Mouse (Mus musculus) lung, postnatal 0 days (tissue): ENCODE measurements around the gene Dapk1.

Experiments
- CTCF ChIP-seq: IDR thresholded peaks from 2 replicates; pipeline ENCODE4 v1.5.1; 2016; ENCODE audit warnings: antibody characterized with exemption, mild to moderate bottlenecking
- EP300 ChIP-seq: IDR thresholded peaks from 2 replicates; pipeline ENCODE4 v1.6.1; 2016; ENCODE audit warnings: antibody characterized with exemption, mild to moderate bottlenecking, control low read depth

- TF ChIP-seq CTCF (no peak), EP300 (no peak)
These were observed 62.3 kb downstream of the Dapk1 start for GRCm38 (mm10) chr13:60664058-60664457.
